Mouse (Mus musculus) thymus, adult 2 months (tissue): Measurements from ENCODE around the gene Cbfa2t2.

Experiments used
- CTCF ChIP-seq: fragments of 200-500 bp; IDR thresholded peaks from 2 replicates; pipeline ENCODE4 v1.5.1; 2012; ENCODE audit warnings: mild to moderate bottlenecking, control low read depth, low read length, moderate library complexity, borderline replicate concordance; ENCODE audit not compliant: control insufficient read depth, poor library complexity, insufficient read depth; ENCODE audit errors: extremely low read depth
- POLR2A ChIP-seq: fragments of 200-500 bp; IDR thresholded peaks from 2 replicates; pipeline ENCODE4 v1.6.1; 2012; ENCODE audit warnings: mild to moderate bottlenecking, low read length, control low read depth, moderate library complexity; ENCODE audit not compliant: control insufficient read depth, poor library complexity, insufficient read depth; ENCODE audit errors: extremely low read depth

DNA sequence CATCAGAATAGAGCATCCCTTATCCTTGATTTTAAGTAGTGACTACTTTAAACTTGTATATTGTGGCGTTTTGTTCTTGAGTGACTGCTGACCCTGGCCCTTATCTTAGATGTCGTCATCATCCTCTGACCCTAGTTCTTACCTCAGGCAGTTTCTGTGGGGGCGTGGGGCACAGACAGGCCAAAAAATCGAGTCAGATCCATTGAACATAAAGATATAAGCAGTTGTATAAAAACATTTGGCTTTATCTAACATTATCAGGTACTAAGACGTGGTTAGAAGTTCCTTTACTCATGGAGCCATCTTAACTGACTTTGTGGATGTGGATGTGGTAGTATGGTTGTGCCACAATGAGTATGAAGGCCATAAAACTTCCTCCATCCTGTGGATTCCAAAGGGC is 86.1 kb downstream of the Cbfa2t2 start:
- no peak for TF ChIP-seq CTCF
- no peak for TF ChIP-seq POLR2A
